Mouse (Mus musculus): ENCODE results near the gene Men1. TPM values are rescaled to one million over a fixed set of nuclear protein-coding genes. Genes with fewer than 3 reads are reported as not detected.

The Men1 gene
- polyA plus RNA-seq, 1 experiment from 2014 or later: 68.4 TPM

DNA sequence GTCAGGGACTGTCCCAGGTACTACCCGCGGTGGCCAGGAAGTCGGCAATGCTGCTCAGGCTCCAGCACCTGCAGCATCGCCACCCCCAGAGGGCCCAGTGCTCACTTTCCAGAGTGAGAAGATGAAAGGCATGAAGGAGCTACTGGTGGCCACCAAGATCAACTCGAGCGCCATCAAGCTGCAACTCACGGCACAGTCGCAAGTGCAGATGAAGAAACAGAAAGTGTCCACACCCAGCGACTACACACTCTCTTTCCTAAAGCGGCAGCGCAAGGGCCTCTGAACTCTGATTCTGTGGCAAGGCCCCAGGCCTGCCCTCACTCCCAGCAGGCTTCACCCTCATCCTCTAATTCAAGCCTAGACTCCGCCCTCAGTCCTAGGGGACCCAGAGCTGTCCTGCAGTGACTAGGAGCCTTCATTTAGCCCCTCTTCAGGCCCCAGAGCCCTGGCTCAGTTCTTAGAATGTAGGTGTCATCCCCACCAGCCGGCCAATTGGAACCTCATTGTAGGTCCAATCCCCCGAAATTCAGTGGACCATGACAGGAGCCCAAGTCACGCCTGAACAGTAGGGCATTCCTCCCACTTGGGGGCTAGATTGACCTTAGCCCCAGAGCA, 5.2 kb downstream of the Men1 start:
- 76% methylated on average over 14 of the region's 15 CpGs for WGBS
- Histone ChIP-seq H3K9me3 (ENCODE audit: control insufficient read depth, low read length) (no peaks in the 10 kb centered on the region), H3K36me3 (ENCODE audit: control insufficient read depth, insufficient read depth, low read length) (peaks cover 48% of the 10 kb centered on the region), H3K4me3 (ENCODE audit: low read length) (0 out of 2 replicates have a peak overlapping the region, but pooled peaks have one; percentile 63), H3K27ac (ENCODE audit: low read depth, low read length) (peak overlapping the region; percentile 20; the same call in 1 of the 2 replicates), H3K27me3 (replicated peaks; ENCODE audit: control insufficient read depth, insufficient read depth, low read length) (no peaks in the 10 kb centered on the region), H3K4me2 (ENCODE audit: low read length) (no peak overlapping the region; the same call in 1 of the 2 replicates), H3K9ac (ENCODE audit: low read depth, low read length) (no peak overlapping the region), H3K4me1 (ENCODE audit: control insufficient read depth, insufficient read depth, low read depth, low read length) (peaks cover 29% of the 10 kb centered on the region)
- ATAC-seq: no peak

DNA sequence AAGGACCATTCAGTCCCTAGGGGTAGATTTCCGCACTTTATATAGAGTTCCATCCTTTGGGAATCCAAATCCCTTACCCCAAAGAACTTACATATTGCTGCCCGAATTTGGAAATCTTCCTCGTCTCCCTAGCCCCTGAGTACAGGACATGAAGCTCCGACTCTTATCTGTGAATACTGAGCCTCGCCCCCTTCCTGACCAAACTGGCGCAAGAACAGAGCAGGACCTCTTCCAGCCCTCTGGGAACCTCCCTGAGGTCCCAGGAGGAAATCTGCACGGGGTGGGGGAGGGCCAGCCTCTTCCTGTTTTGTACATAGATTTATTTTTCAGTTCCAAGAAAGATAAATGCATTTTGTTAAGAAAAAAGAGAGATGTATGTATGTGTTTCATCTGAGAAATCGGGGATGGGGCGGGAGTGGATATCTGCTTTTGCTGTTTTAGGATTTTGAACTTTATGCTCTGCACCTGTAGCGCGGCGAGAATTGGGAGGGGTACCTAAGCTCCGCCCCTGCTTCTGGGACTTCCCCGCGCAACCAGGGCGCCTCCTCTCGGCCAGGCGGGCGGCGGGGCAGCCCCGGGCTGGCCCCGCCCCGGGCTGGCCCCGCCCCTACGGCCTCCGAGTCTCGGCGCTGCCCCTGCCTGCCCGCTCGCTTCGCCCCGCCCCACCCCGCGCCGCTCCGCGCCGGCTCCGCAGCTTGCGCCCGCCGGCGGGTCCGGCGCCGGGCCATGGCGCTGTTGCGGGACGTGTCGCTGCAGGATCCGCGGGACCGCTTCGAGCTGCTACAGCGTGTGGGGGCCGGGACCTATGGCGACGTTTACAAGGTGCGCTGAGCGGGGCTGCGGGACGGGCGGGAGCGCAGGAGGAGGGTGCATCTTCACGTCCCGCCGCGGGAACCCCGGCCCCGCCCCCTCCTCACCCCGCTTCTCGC, 6.0 kb downstream of the Men1 start, which contains the start of gene Map4k2:
Gene Map4k2, plus strand, starts transcription at position 612 of the 929 bp plus-strand sequence.
- Histone ChIP-seq H3K36me3 (ENCODE audit: control insufficient read depth, insufficient read depth, low read length) (peaks cover 56% of the 10 kb centered on the region), H3K27ac (ENCODE audit: low read depth, low read length) (peak within 1 kb of the TSS; percentile 52; the same call in 1 of the 2 replicates), H3K9me3 (ENCODE audit: control insufficient read depth, low read length) (no peaks in the 10 kb centered on the region), H3K27me3 (replicated peaks; ENCODE audit: control insufficient read depth, insufficient read depth, low read length) (no peaks in the 10 kb centered on the region), H3K9ac (ENCODE audit: low read depth, low read length) (peak within 1 kb of the TSS; percentile 78), H3K4me1 (ENCODE audit: control insufficient read depth, insufficient read depth, low read depth, low read length) (peaks cover 29% of the 10 kb centered on the region), H3K4me3 (ENCODE audit: low read length) (peak within 1 kb of the TSS; percentile 63), H3K4me2 (ENCODE audit: low read length) (peak within 1 kb of the TSS; percentile 78)
- ATAC-seq: peak; percentile 63
- WGBS: 11% methylated on average over 46 of the region's 72 CpGs

GRCm38 (mm10) chr19:6341453-6342077, 6.8 kb downstream of the Men1 start:
- Histone ChIP-seq H3K4me2 (ENCODE audit: low read length) (peak overlapping the region; percentile 78), H3K4me1 (ENCODE audit: control insufficient read depth, insufficient read depth, low read depth, low read length) (peaks cover 22% of the 10 kb centered on the region), H3K27me3 (replicated peaks; ENCODE audit: control insufficient read depth, insufficient read depth, low read length) (no peaks in the 10 kb centered on the region), H3K36me3 (ENCODE audit: control insufficient read depth, insufficient read depth, low read length) (peaks cover 63% of the 10 kb centered on the region), H3K4me3 (ENCODE audit: low read length) (peak overlapping the region; percentile 63), H3K27ac (ENCODE audit: low read depth, low read length) (peak overlapping the region; percentile 52; the same call in 1 of the 2 replicates), H3K9me3 (ENCODE audit: control insufficient read depth, low read length) (no peaks in the 10 kb centered on the region), H3K9ac (ENCODE audit: low read depth, low read length) (peak overlapping the region; percentile 78)
- no peak for ATAC-seq
- WGBS: 18% methylated on average over 16 of the region's 23 CpGs

DNA sequence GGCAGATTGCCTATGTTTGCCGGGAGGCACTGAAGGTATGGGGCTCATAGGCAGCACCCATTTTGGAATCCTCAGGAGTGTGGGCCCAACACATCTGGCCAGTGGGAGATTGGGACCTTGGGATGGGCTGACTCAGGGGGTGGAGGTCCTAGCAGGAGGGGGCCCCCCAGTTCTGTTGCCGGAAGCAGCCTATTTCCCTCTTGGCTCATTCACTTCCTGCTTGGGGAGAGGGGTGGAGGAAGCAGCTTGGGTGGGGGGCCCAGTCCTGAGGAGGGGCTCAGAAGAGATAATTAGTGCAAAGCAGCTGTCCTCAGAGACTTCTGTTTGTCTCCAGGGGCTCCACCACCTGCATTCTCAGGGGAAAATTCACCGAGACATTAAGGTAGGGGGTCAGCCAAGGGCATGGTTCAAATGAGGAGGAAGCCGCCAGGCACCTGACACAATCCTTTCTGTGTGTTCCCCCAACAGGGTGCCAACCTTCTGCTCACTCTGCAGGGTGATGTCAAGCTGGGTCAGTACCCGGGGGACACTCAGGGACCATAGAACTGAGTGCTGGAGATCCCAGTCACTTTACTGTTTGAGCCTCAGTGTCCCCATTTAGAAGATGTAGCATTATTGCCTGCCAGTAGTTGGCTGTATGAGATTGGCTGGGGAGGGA, 7.6 kb downstream of the Men1 start:
- Histone ChIP-seq H3K9ac (ENCODE audit: low read depth, low read length) (no peak overlapping the region), H3K4me2 (ENCODE audit: low read length) (peak overlapping the region; percentile 78; the same call in 1 of the 2 replicates)
- WGBS: 79% methylated on average over 5 of the region's 5 CpGs

DNA sequence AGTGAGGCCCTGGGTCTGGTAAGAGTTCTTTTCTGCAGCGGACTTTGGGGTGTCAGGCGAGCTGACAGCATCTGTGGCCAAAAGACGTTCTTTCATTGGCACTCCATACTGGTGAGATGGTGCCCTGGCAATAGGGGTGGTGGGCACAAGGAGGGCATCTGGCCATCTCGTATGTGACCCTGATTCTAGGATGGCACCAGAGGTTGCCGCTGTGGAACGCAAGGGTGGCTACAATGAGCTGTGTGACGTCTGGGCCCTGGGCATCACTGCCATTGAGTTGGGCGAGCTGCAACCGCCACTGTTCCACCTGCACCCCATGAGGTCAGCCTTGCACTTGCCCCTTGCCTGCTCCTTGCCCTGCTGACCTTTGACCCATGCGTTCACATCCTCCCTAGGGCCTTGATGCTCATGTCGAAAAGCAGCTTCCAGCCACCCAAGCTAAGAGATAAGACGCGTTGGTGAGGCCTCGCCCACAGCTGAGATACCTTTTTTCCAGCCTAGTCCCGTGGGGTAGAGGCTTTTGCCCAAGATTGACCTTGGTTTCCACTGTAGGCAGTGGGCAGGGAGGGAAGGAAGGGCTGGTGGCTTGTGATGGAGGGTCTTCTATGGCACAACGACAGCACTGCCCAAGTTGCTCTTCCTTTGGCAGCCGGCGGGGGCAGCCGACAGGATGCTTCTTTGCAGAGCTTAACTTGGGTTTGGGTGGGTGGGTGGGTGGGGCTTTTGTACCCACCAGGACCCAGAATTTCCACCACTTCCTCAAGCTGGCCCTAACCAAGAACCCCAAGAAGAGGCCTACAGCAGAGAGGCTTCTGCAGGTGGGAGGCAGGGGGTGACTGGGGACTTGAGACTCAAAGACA, 8.5 kb downstream of the Men1 start:
- no peak overlapping the region for H3K9ac ChIP-seq (ENCODE audit: low read depth, low read length)
- H3K27ac ChIP-seq (ENCODE audit: low read depth, low read length): no peak overlapping the region
- no peaks in the 10 kb centered on the region for H3K9me3 ChIP-seq (ENCODE audit: control insufficient read depth, low read length)
- no peaks in the 10 kb centered on the region for H3K27me3 ChIP-seq (replicated peaks; ENCODE audit: control insufficient read depth, insufficient read depth, low read length)
- no peak overlapping the region for H3K4me2 ChIP-seq (ENCODE audit: low read length)
- no peak for ATAC-seq
- H3K4me1 ChIP-seq (ENCODE audit: control insufficient read depth, insufficient read depth, low read depth, low read length): peaks cover 12% of the 10 kb centered on the region
- H3K36me3 ChIP-seq (ENCODE audit: control insufficient read depth, insufficient read depth, low read length): peaks cover 61% of the 10 kb centered on the region
- no peak overlapping the region for H3K4me3 ChIP-seq (ENCODE audit: low read length)
- 91% methylated on average over 19 of the region's 19 CpGs for WGBS

More for the DNA sequence above, 7.6 kb downstream of the Men1 start:
- H3K4me1 ChIP-seq (ENCODE audit: control insufficient read depth, insufficient read depth, low read depth, low read length): peaks cover 13% of the 10 kb centered on the region
- ATAC-seq: no peak
- peak overlapping the region; percentile 63; the same call in 1 of the 2 replicates for H3K4me3 ChIP-seq (ENCODE audit: low read length)
- no peak overlapping the region for H3K27ac ChIP-seq (ENCODE audit: low read depth, low read length)
- H3K36me3 ChIP-seq (ENCODE audit: control insufficient read depth, insufficient read depth, low read length): peaks cover 66% of the 10 kb centered on the region
- no peaks in the 10 kb centered on the region for H3K27me3 ChIP-seq (replicated peaks; ENCODE audit: control insufficient read depth, insufficient read depth, low read length)
- H3K9me3 ChIP-seq (ENCODE audit: control insufficient read depth, low read length): no peaks in the 10 kb centered on the region

GRCm38 (mm10) chr19:6343996-6344395, 9.2 kb downstream of the Men1 start:
- Histone ChIP-seq H3K27ac (ENCODE audit: low read depth, low read length) (no peak overlapping the region), H3K4me2 (ENCODE audit: low read length) (no peak overlapping the region), H3K9me3 (ENCODE audit: control insufficient read depth, low read length) (no peaks in the 10 kb centered on the region), H3K36me3 (ENCODE audit: control insufficient read depth, insufficient read depth, low read length) (peaks cover 54% of the 10 kb centered on the region), H3K4me3 (ENCODE audit: low read length) (no peak overlapping the region), H3K27me3 (replicated peaks; ENCODE audit: control insufficient read depth, insufficient read depth, low read length) (no peaks in the 10 kb centered on the region), H3K9ac (ENCODE audit: low read depth, low read length) (no peak overlapping the region), H3K4me1 (ENCODE audit: control insufficient read depth, insufficient read depth, low read depth, low read length) (peaks cover 12% of the 10 kb centered on the region)
- ATAC-seq: no peak
- 82% methylated on average over 5 of the region's 5 CpGs for WGBS

GRCm38 (mm10) chr19:6346023-6346422, 11.2 kb downstream of the Men1 start:
- no peaks in the 10 kb centered on the region for H3K27me3 ChIP-seq (replicated peaks; ENCODE audit: control insufficient read depth, insufficient read depth, low read length)
- H3K4me1 ChIP-seq (ENCODE audit: control insufficient read depth, insufficient read depth, low read depth, low read length): peaks cover 8% of the 10 kb centered on the region
- no peak overlapping the region for H3K9ac ChIP-seq (ENCODE audit: low read depth, low read length)
- no peaks in the 10 kb centered on the region for H3K9me3 ChIP-seq (ENCODE audit: control insufficient read depth, low read length)
- H3K4me2 ChIP-seq (ENCODE audit: low read length): no peak overlapping the region
- no peak for ATAC-seq
- H3K36me3 ChIP-seq (ENCODE audit: control insufficient read depth, insufficient read depth, low read length): peaks cover 42% of the 10 kb centered on the region
- H3K27ac ChIP-seq (ENCODE audit: low read depth, low read length): no peak overlapping the region
- no peak overlapping the region for H3K4me3 ChIP-seq (ENCODE audit: low read length)
- 90% methylated on average over 5 of the region's 5 CpGs for WGBS

- Histone ChIP-seq H3K27me3 (replicated peaks; ENCODE audit: control insufficient read depth, insufficient read depth, low read length) (no peaks in the 10 kb centered on the region), H3K36me3 (ENCODE audit: control insufficient read depth, insufficient read depth, low read length) (peaks cover 42% of the 10 kb centered on the region), H3K27ac (ENCODE audit: low read depth, low read length) (no peak overlapping the region), H3K9ac (ENCODE audit: low read depth, low read length) (no peak overlapping the region), H3K4me3 (ENCODE audit: low read length) (no peak overlapping the region), H3K9me3 (ENCODE audit: control insufficient read depth, low read length) (no peaks in the 10 kb centered on the region), H3K4me1 (ENCODE audit: control insufficient read depth, insufficient read depth, low read depth, low read length) (peaks cover 2% of the 10 kb centered on the region), H3K4me2 (ENCODE audit: low read length) (no peak overlapping the region)
- ATAC-seq: no peak
- WGBS: 88% methylated on average over 10 of the region's 10 CpGs
Observed at GRCm38 (mm10) chr19:6346661-6347060, 11.9 kb downstream of the Men1 start.
